Mouse (Mus musculus): Measurements from ENCODE around the gene 1500011B03Rik. TPM values are rescaled to one million over a fixed set of nuclear protein-coding genes. Genes with fewer than 3 reads are reported as not detected.
A peak's percentile ranks its signal among the peaks of the same experiment; 100 is the strongest.
"Not testable (repeated sequence)": the region's sequence is repeated elsewhere in the genome, so short reads cannot be mapped to it uniquely, and the experiment has no call there.

The 1500011B03Rik gene
- polyA plus RNA-seq, 1 experiment from 2014 or later = 111 TPM

GRCm38 (mm10) chr5:114842674-114843073 lies 19.4 kb upstream of the 1500011B03Rik start:
- Histone ChIP-seq H3K36me3 (ENCODE audit: insufficient read depth, low read length) (no peaks in the 10 kb centered on the region), H3K9me3 (ENCODE audit: low read length) (no peaks in the 10 kb centered on the region), H3K4me2 (replicated peaks; ENCODE audit: low read depth, low read length) (no peak overlapping the region), H3K9ac (replicated peaks; ENCODE audit: low read length) (no peak overlapping the region), H3K27me3 (ENCODE audit: insufficient read depth, low read length) (no peaks in the 10 kb centered on the region), H3K4me3 (ENCODE audit: low read length) (no peak overlapping the region), H3K4me1 (ENCODE audit: insufficient read depth, low read length) (0 out of 2 replicates have a peak, but pooled peaks cover 2% of the 10 kb centered on the region), H3K27ac (ENCODE audit: low read length) (no peak overlapping the region)
- ATAC-seq (ENCODE audit: low FRiP score, low TSS enrichment) = peak; percentile 12; the same call in 1 of the 2 replicates
- WGBS = 72% methylated on average over 5 of the region's 5 CpGs

- whole genome bisulfite sequencing = 26% methylated on average over 3 of the region's 3 CpGs
- H3K4me1 ChIP-seq (ENCODE audit: insufficient read depth, low read length); H3K27me3 ChIP-seq (ENCODE audit: insufficient read depth, low read length); H3K36me3 ChIP-seq (ENCODE audit: insufficient read depth, low read length); ATAC-seq (ENCODE audit: low FRiP score, low TSS enrichment); H3K4me3 ChIP-seq (ENCODE audit: low read length); H3K9ac ChIP-seq (replicated peaks; ENCODE audit: low read length); H3K4me2 ChIP-seq (replicated peaks; ENCODE audit: low read depth, low read length); H3K27ac ChIP-seq (ENCODE audit: low read length); H3K9me3 ChIP-seq (ENCODE audit: low read length): not testable (repeated sequence)
Measured at GRCm38 (mm10) chr5:114842155-114842554, 18.9 kb upstream of the 1500011B03Rik start.

GRCm38 (mm10) chr5:114840481-114840880 lies 17.2 kb upstream of the 1500011B03Rik start:
- not testable (repeated sequence) for H3K4me3 ChIP-seq (ENCODE audit: low read length); H3K4me1 ChIP-seq (ENCODE audit: insufficient read depth, low read length); H3K27me3 ChIP-seq (ENCODE audit: insufficient read depth, low read length); H3K4me2 ChIP-seq (replicated peaks; ENCODE audit: low read depth, low read length); H3K36me3 ChIP-seq (ENCODE audit: insufficient read depth, low read length); H3K9ac ChIP-seq (replicated peaks; ENCODE audit: low read length); H3K27ac ChIP-seq (ENCODE audit: low read length); H3K9me3 ChIP-seq (ENCODE audit: low read length); ATAC-seq (ENCODE audit: low FRiP score, low TSS enrichment)
- 36% methylated on average over 5 of the region's 5 CpGs for WGBS

GRCm38 (mm10) chr5:114836886-114837285 lies 13.6 kb upstream of the 1500011B03Rik start:
- no peak for ATAC-seq (ENCODE audit: low FRiP score, low TSS enrichment)
- Histone ChIP-seq H3K27ac (ENCODE audit: low read length) (no peak overlapping the region), H3K36me3 (ENCODE audit: insufficient read depth, low read length) (no peaks in the 10 kb centered on the region), H3K9me3 (ENCODE audit: low read length) (no peaks in the 10 kb centered on the region), H3K9ac (replicated peaks; ENCODE audit: low read length) (no peak overlapping the region), H3K4me2 (replicated peaks; ENCODE audit: low read depth, low read length) (no peak overlapping the region), H3K27me3 (ENCODE audit: insufficient read depth, low read length) (no peaks in the 10 kb centered on the region), H3K4me3 (ENCODE audit: low read length) (no peak overlapping the region), H3K4me1 (ENCODE audit: insufficient read depth, low read length) (no peaks in the 10 kb centered on the region)
- WGBS = 62% methylated on average over 12 of the region's 12 CpGs

- no peak for ATAC-seq (ENCODE audit: low FRiP score, low TSS enrichment)
Measured at GRCm38 (mm10) chr5:114829740-114830139, 6.5 kb upstream of the 1500011B03Rik start.

GRCm38 (mm10) chr5:114827427-114827826 lies 4.2 kb upstream of the 1500011B03Rik start:
- H3K27ac ChIP-seq (ENCODE audit: low read length) = no peak overlapping the region
- peaks cover under 1% of the 10 kb centered on the region; the same call in 1 of the 2 replicates for H3K9me3 ChIP-seq (ENCODE audit: low read length)
- 0 out of 2 replicates have a peak, but pooled peaks cover under 1% of the 10 kb centered on the region for H3K36me3 ChIP-seq (ENCODE audit: insufficient read depth, low read length)
- no peak overlapping the region for H3K9ac ChIP-seq (replicated peaks; ENCODE audit: low read length)
- no peak overlapping the region for H3K4me2 ChIP-seq (replicated peaks; ENCODE audit: low read depth, low read length)
- H3K4me3 ChIP-seq (ENCODE audit: low read length) = no peak overlapping the region
- ATAC-seq (ENCODE audit: low FRiP score, low TSS enrichment) = no peak
- no peaks in the 10 kb centered on the region for H3K27me3 ChIP-seq (ENCODE audit: insufficient read depth, low read length)
- WGBS = 78% methylated on average over 12 of the region's 12 CpGs
- H3K4me1 ChIP-seq (ENCODE audit: insufficient read depth, low read length) = 0 out of 2 replicates have a peak, but pooled peaks cover 5% of the 10 kb centered on the region

More at GRCm38 (mm10) chr5:114829740-114830139, 6.5 kb upstream of the 1500011B03Rik start:
- Histone ChIP-seq H3K4me3 (ENCODE audit: low read length) (no peak overlapping the region), H3K9ac (replicated peaks; ENCODE audit: low read length) (no peak overlapping the region), H3K27me3 (ENCODE audit: insufficient read depth, low read length) (no peaks in the 10 kb centered on the region), H3K4me1 (ENCODE audit: insufficient read depth, low read length) (0 out of 2 replicates have a peak, but pooled peaks cover 5% of the 10 kb centered on the region), H3K36me3 (ENCODE audit: insufficient read depth, low read length) (no peaks in the 10 kb centered on the region), H3K27ac (ENCODE audit: low read length) (no peak overlapping the region), H3K9me3 (ENCODE audit: low read length) (no peaks in the 10 kb centered on the region), H3K4me2 (replicated peaks; ENCODE audit: low read depth, low read length) (no peak overlapping the region)
- WGBS = 76% methylated on average over 3 of the region's 3 CpGs

- 0 out of 2 replicates have a peak, but pooled peaks cover 5% of the 10 kb centered on the region for H3K4me1 ChIP-seq (ENCODE audit: insufficient read depth, low read length)
- WGBS = 8% methylated on average over 27 of the region's 27 CpGs
- H3K27ac ChIP-seq (ENCODE audit: low read length) = 0 out of 2 replicates have a peak overlapping the region, but pooled peaks have one; percentile 38
- H3K27me3 ChIP-seq (ENCODE audit: insufficient read depth, low read length) = no peaks in the 10 kb centered on the region
- H3K36me3 ChIP-seq (ENCODE audit: insufficient read depth, low read length) = peaks cover 12% of the 10 kb centered on the region
- H3K4me2 ChIP-seq (replicated peaks; ENCODE audit: low read depth, low read length) = peak overlapping the region; percentile 73
- H3K9me3 ChIP-seq (ENCODE audit: low read length) = peaks cover 10% of the 10 kb centered on the region
- peak; percentile 84 for ATAC-seq (ENCODE audit: low FRiP score, low TSS enrichment)
- peak overlapping the region; percentile 65 for H3K9ac ChIP-seq (replicated peaks; ENCODE audit: low read length)
- H3K4me3 ChIP-seq (ENCODE audit: low read length) = peak overlapping the region; percentile 51
Measured at GRCm38 (mm10) chr5:114825978-114826691, 2.9 kb upstream of the 1500011B03Rik start.

- peak overlapping the region; percentile 4; the same call in 1 of the 2 replicates for H3K4me3 ChIP-seq (ENCODE audit: low read length)
- H3K4me1 ChIP-seq (ENCODE audit: insufficient read depth, low read length) = 0 out of 2 replicates have a peak, but pooled peaks cover 5% of the 10 kb centered on the region
- H3K27me3 ChIP-seq (ENCODE audit: insufficient read depth, low read length) = no peaks in the 10 kb centered on the region
- peaks cover 10% of the 10 kb centered on the region for H3K9me3 ChIP-seq (ENCODE audit: low read length)
- H3K9ac ChIP-seq (replicated peaks; ENCODE audit: low read length) = no peak overlapping the region
- no peak for ATAC-seq (ENCODE audit: low FRiP score, low TSS enrichment)
- H3K36me3 ChIP-seq (ENCODE audit: insufficient read depth, low read length) = peaks cover 12% of the 10 kb centered on the region
- H3K27ac ChIP-seq (ENCODE audit: low read length) = no peak overlapping the region
- 19% methylated on average over 9 of the region's 9 CpGs for WGBS
- H3K4me2 ChIP-seq (replicated peaks; ENCODE audit: low read depth, low read length) = peak overlapping the region; percentile 28
Measured at GRCm38 (mm10) chr5:114824197-114824596, 929 bp upstream of the 1500011B03Rik start.

- Histone ChIP-seq H3K36me3 (ENCODE audit: insufficient read depth, low read length) (peaks cover 12% of the 10 kb centered on the region), H3K4me3 (ENCODE audit: low read length) (no peak overlapping the region), H3K4me1 (ENCODE audit: insufficient read depth, low read length) (no peaks in the 10 kb centered on the region), H3K27me3 (ENCODE audit: insufficient read depth, low read length) (no peaks in the 10 kb centered on the region), H3K9ac (replicated peaks; ENCODE audit: low read length) (no peak overlapping the region), H3K9me3 (ENCODE audit: low read length) (peaks cover 10% of the 10 kb centered on the region), H3K27ac (ENCODE audit: low read length) (no peak overlapping the region), H3K4me2 (replicated peaks; ENCODE audit: low read depth, low read length) (no peak overlapping the region)
- peak; percentile 43; the same call in 1 of the 2 replicates for ATAC-seq (ENCODE audit: low FRiP score, low TSS enrichment)
- WGBS = 58% methylated on average over 11 of the region's 11 CpGs
Measured at GRCm38 (mm10) chr5:114818124-114818523, 5.1 kb downstream of the 1500011B03Rik start.

- 66% methylated on average over 6 of the region's 6 CpGs for WGBS
Measured at GRCm38 (mm10) chr5:114816599-114816998, 6.7 kb downstream of the 1500011B03Rik start.

More at GRCm38 (mm10) chr5:114816599-114816998, 6.7 kb downstream of the 1500011B03Rik start:
- peaks cover 7% of the 10 kb centered on the region; the same call in 1 of the 2 replicates for H3K4me1 ChIP-seq (ENCODE audit: insufficient read depth, low read length)
- H3K4me3 ChIP-seq (ENCODE audit: low read length) = no peak overlapping the region
- H3K27me3 ChIP-seq (ENCODE audit: insufficient read depth, low read length) = no peaks in the 10 kb centered on the region
- no peak for ATAC-seq (ENCODE audit: low FRiP score, low TSS enrichment)
- H3K4me2 ChIP-seq (replicated peaks; ENCODE audit: low read depth, low read length) = no peak overlapping the region
- no peak overlapping the region for H3K9ac ChIP-seq (replicated peaks; ENCODE audit: low read length)
- H3K27ac ChIP-seq (ENCODE audit: low read length) = no peak overlapping the region
- peaks cover 3% of the 10 kb centered on the region for H3K9me3 ChIP-seq (ENCODE audit: low read length)
- peaks cover 3% of the 10 kb centered on the region for H3K36me3 ChIP-seq (ENCODE audit: insufficient read depth, low read length)

All from kidney, embryonic 16.5 days (tissue).